Mouse (Mus musculus): ENCODE measurements around the gene Ap1s1. TPM values are rescaled to one million over a fixed set of nuclear protein-coding genes. Genes with fewer than 3 reads are reported as not detected.

The Ap1s1 gene
- polyA plus RNA-seq, 1 experiment from 2014 or later: 175 TPM

DNA sequence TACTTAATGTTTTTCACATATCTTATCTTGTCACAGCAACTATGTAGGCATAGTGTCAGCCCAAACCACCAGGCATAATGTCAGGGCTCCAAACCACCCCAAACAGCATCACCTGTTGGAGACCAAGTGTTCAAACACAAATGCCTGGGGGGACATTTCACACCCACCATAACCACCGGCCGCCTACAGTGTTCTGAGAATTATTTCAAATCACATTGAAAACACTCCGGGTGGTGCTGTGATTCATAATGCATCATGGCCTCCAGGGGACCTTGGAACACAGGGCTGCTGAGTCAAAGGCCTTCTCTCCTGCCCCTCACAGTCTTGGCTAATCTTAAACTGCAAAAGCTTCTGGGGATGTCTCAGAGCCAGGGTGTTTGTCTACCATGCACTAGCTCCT is 30.0 kb downstream of the Ap1s1 start:
- 97% methylated on average over 3 of the region's 3 CpGs for WGBS
- Histone ChIP-seq H3K36me3 (ENCODE audit: control insufficient read depth, insufficient read depth, low read length) (no peaks in the 10 kb centered on the region), H3K27ac (ENCODE audit: low read depth, low read length) (no peak overlapping the region), H3K4me3 (ENCODE audit: low read depth, low read length) (no peak overlapping the region), H3K4me1 (ENCODE audit: control insufficient read depth, insufficient read depth, low read length) (no peaks in the 10 kb centered on the region), H3K9me3 (ENCODE audit: control insufficient read depth, low read length) (no peaks in the 10 kb centered on the region), H3K4me2 (ENCODE audit: low read depth, low read length) (no peak overlapping the region), H3K27me3 (ENCODE audit: control insufficient read depth, insufficient read depth, low read length) (no peaks in the 10 kb centered on the region), H3K9ac (replicated peaks; ENCODE audit: low read depth, low read length) (no peak overlapping the region)
- ATAC-seq (ENCODE audit: low read depth): no peak

DNA sequence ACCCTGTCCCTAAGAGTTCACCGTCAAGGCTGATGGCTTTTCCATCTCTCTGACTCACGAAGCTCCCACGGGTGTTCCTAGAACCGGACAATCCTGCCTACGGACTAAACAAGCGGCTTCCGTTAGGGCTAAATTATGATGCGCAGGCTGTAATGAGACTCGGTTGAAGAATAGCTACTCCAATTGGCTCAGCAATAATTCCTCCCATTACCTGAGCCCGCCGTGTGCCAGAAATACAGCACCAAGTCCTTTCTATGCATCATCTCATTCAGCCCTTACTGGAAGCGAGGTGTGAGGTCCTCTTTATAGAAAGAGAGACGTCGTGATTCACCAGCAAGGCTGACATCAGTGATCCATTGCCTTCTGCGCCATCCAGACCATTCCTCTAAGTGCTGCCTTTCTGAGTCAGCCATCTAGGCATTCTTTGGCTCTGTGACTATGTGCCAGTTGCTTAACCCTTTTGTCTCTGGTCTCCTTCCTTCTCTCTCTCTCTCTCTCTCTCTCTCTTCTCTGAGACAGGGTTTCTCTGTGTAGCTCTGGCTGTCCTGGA is 33.5 kb downstream of the Ap1s1 start:
- Histone ChIP-seq H3K27me3 (ENCODE audit: control insufficient read depth, insufficient read depth, low read length) (no peaks in the 10 kb centered on the region), H3K27ac (ENCODE audit: low read depth, low read length) (no peak overlapping the region), H3K4me2 (ENCODE audit: low read depth, low read length) (no peak overlapping the region), H3K36me3 (ENCODE audit: control insufficient read depth, insufficient read depth, low read length) (no peaks in the 10 kb centered on the region), H3K9me3 (ENCODE audit: control insufficient read depth, low read length) (no peaks in the 10 kb centered on the region), H3K4me1 (ENCODE audit: control insufficient read depth, insufficient read depth, low read length) (no peaks in the 10 kb centered on the region), H3K4me3 (ENCODE audit: low read depth, low read length) (no peak overlapping the region), H3K9ac (replicated peaks; ENCODE audit: low read depth, low read length) (no peak overlapping the region)
- 64% methylated on average over 15 of the region's 15 CpGs for WGBS
- no peak for ATAC-seq (ENCODE audit: low read depth)

- no peak for ATAC-seq (ENCODE audit: low read depth)
- WGBS: 20% methylated on average over 3 of the region's 3 CpGs
- no peak overlapping the region for H3K9ac ChIP-seq (replicated peaks; ENCODE audit: low read depth, low read length)
- H3K9me3 ChIP-seq (ENCODE audit: control insufficient read depth, low read length): no peaks in the 10 kb centered on the region
- no peak overlapping the region for H3K4me3 ChIP-seq (ENCODE audit: low read depth, low read length)
- no peaks in the 10 kb centered on the region for H3K27me3 ChIP-seq (ENCODE audit: control insufficient read depth, insufficient read depth, low read length)
- no peaks in the 10 kb centered on the region for H3K36me3 ChIP-seq (ENCODE audit: control insufficient read depth, insufficient read depth, low read length)
- no peak overlapping the region for H3K27ac ChIP-seq (ENCODE audit: low read depth, low read length)
- H3K4me2 ChIP-seq (ENCODE audit: low read depth, low read length): no peak overlapping the region
- no peaks in the 10 kb centered on the region for H3K4me1 ChIP-seq (ENCODE audit: control insufficient read depth, insufficient read depth, low read length)
These were observed 35.9 kb downstream of the Ap1s1 start for GRCm38 (mm10) chr5:137009988-137010387.

GRCm38 (mm10) chr5:137007276-137007675 is 38.7 kb downstream of the Ap1s1 start:
- WGBS: 66% methylated on average over 8 of the region's 8 CpGs
- H3K27ac ChIP-seq (ENCODE audit: low read depth, low read length): no peak overlapping the region
- H3K4me3 ChIP-seq (ENCODE audit: low read depth, low read length): no peak overlapping the region
- H3K36me3 ChIP-seq (ENCODE audit: control insufficient read depth, insufficient read depth, low read length): no peaks in the 10 kb centered on the region
- H3K9me3 ChIP-seq (ENCODE audit: control insufficient read depth, low read length): no peaks in the 10 kb centered on the region
- no peaks in the 10 kb centered on the region for H3K4me1 ChIP-seq (ENCODE audit: control insufficient read depth, insufficient read depth, low read length)
- H3K9ac ChIP-seq (replicated peaks; ENCODE audit: low read depth, low read length): no peak overlapping the region
- no peak overlapping the region for H3K4me2 ChIP-seq (ENCODE audit: low read depth, low read length)
- H3K27me3 ChIP-seq (ENCODE audit: control insufficient read depth, insufficient read depth, low read length): no peaks in the 10 kb centered on the region
- ATAC-seq (ENCODE audit: low read depth): no peak

GRCm38 (mm10) chr5:137000612-137001011 is 45.3 kb downstream of the Ap1s1 start:
- H3K4me1 ChIP-seq (ENCODE audit: control insufficient read depth, insufficient read depth, low read length): no peaks in the 10 kb centered on the region
- no peak overlapping the region for H3K9ac ChIP-seq (replicated peaks; ENCODE audit: low read depth, low read length)
- 95% methylated on average over 2 of the region's 2 CpGs for WGBS
- no peaks in the 10 kb centered on the region for H3K27me3 ChIP-seq (ENCODE audit: control insufficient read depth, insufficient read depth, low read length)
- no peaks in the 10 kb centered on the region for H3K9me3 ChIP-seq (ENCODE audit: control insufficient read depth, low read length)
- no peak overlapping the region for H3K4me2 ChIP-seq (ENCODE audit: low read depth, low read length)
- H3K4me3 ChIP-seq (ENCODE audit: low read depth, low read length): no peak overlapping the region
- H3K36me3 ChIP-seq (ENCODE audit: control insufficient read depth, insufficient read depth, low read length): no peaks in the 10 kb centered on the region
- H3K27ac ChIP-seq (ENCODE audit: low read depth, low read length): no peak overlapping the region
- ATAC-seq (ENCODE audit: low read depth): no peak

DNA sequence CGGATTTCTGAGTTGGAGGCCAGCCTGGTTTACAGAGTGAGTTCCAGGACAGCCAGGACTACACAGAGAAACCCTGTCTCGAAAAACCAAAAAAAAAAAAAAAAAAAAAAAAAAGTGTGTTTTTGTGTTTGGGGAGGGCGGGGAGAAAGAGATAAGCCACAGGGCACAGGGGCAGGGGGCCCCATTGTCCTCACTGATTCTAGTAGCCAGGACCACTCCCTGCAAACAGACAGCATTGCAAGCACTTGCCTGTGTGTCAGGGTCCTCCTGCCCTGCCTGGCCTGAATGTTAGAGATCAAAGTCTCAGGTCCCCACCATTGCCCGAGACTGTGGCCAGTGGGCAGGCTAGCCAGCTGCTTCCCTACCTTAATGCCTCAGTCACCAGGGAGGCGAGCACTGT is 46.5 kb downstream of the Ap1s1 start:
- 82% methylated on average over 4 of the region's 5 CpGs for WGBS

DNA sequence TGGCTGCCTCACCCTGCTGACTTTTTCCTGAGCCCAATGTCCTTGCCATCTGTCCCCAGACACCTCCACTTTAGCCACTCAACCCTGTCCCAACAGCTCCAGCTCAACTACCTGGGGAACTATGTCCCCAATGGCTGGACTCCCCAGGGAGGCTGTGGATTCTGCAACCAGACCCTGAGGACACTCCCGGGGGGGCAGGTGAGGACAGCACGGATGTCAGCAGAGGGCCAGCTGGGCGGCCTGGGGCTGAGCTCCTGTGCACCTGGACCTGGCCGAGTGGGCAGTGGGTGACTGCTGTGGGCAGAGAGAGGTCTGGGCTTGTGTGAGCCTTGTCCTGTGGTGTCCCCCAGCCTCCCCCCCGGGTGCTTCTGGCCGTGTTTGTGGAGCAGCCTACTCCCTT is 56.1 kb downstream of the Ap1s1 start:
- H3K4me2 ChIP-seq (ENCODE audit: low read depth, low read length): no peak overlapping the region
- H3K9ac ChIP-seq (replicated peaks; ENCODE audit: low read depth, low read length): no peak overlapping the region
- H3K27ac ChIP-seq (ENCODE audit: low read depth, low read length): no peak overlapping the region
- ATAC-seq (ENCODE audit: low read depth): no peak
- no peaks in the 10 kb centered on the region for H3K9me3 ChIP-seq (ENCODE audit: control insufficient read depth, low read length)
- WGBS: 92% methylated on average over 6 of the region's 6 CpGs
- peaks cover 10% of the 10 kb centered on the region for H3K4me1 ChIP-seq (ENCODE audit: control insufficient read depth, insufficient read depth, low read length)
- peaks cover 47% of the 10 kb centered on the region for H3K36me3 ChIP-seq (ENCODE audit: control insufficient read depth, insufficient read depth, low read length)
- H3K4me3 ChIP-seq (ENCODE audit: low read depth, low read length): no peak overlapping the region
- no peaks in the 10 kb centered on the region for H3K27me3 ChIP-seq (ENCODE audit: control insufficient read depth, insufficient read depth, low read length)

More for the DNA sequence above, 46.5 kb downstream of the Ap1s1 start:
- Histone ChIP-seq H3K4me1 (ENCODE audit: control insufficient read depth, insufficient read depth, low read length) (no peaks in the 10 kb centered on the region), H3K27ac (ENCODE audit: low read depth, low read length) (no peak overlapping the region), H3K4me3 (ENCODE audit: low read depth, low read length) (no peak overlapping the region), H3K27me3 (ENCODE audit: control insufficient read depth, insufficient read depth, low read length) (no peaks in the 10 kb centered on the region), H3K4me2 (ENCODE audit: low read depth, low read length) (no peak overlapping the region), H3K36me3 (ENCODE audit: control insufficient read depth, insufficient read depth, low read length) (peaks cover 5% of the 10 kb centered on the region), H3K9me3 (ENCODE audit: control insufficient read depth, low read length) (no peaks in the 10 kb centered on the region), H3K9ac (replicated peaks; ENCODE audit: low read depth, low read length) (no peak overlapping the region)
- ATAC-seq (ENCODE audit: low read depth): no peak

- no peak overlapping the region for H3K27ac ChIP-seq (ENCODE audit: low read depth, low read length)
- H3K9me3 ChIP-seq (ENCODE audit: control insufficient read depth, low read length): no peaks in the 10 kb centered on the region
- WGBS: 62% methylated on average over 7 of the region's 7 CpGs
- peaks cover 36% of the 10 kb centered on the region for H3K36me3 ChIP-seq (ENCODE audit: control insufficient read depth, insufficient read depth, low read length)
- H3K4me2 ChIP-seq (ENCODE audit: low read depth, low read length): peak overlapping the region; percentile 58
- ATAC-seq (ENCODE audit: low read depth): no peak
- peak overlapping the region; percentile 87 for H3K4me3 ChIP-seq (ENCODE audit: low read depth, low read length)
- H3K9ac ChIP-seq (replicated peaks; ENCODE audit: low read depth, low read length): peak overlapping the region; percentile 99; the same call in 1 of the 2 replicates
- H3K27me3 ChIP-seq (ENCODE audit: control insufficient read depth, insufficient read depth, low read length): no peaks in the 10 kb centered on the region
- H3K4me1 ChIP-seq (ENCODE audit: control insufficient read depth, insufficient read depth, low read length): peaks cover 10% of the 10 kb centered on the region
These were observed 57.5 kb downstream of the Ap1s1 start for GRCm38 (mm10) chr5:136988420-136988819.

- Histone ChIP-seq H3K9ac (replicated peaks; ENCODE audit: low read depth, low read length) (peak within 1 kb of the TSS; percentile 99), H3K4me2 (ENCODE audit: low read depth, low read length) (peak within 1 kb of the TSS; percentile 58), H3K36me3 (ENCODE audit: control insufficient read depth, insufficient read depth, low read length) (peaks cover 31% of the 10 kb centered on the region), H3K9me3 (ENCODE audit: control insufficient read depth, low read length) (no peaks in the 10 kb centered on the region), H3K27me3 (ENCODE audit: control insufficient read depth, insufficient read depth, low read length) (no peaks in the 10 kb centered on the region), H3K27ac (ENCODE audit: low read depth, low read length) (peak within 1 kb of the TSS; percentile 94), H3K4me1 (ENCODE audit: control insufficient read depth, insufficient read depth, low read length) (peaks cover 10% of the 10 kb centered on the region), H3K4me3 (ENCODE audit: low read depth, low read length) (peak within 1 kb of the TSS; percentile 87)
- ATAC-seq (ENCODE audit: low read depth): peak; percentile 6; the same call in 1 of the 2 replicates
- under 1% methylated on average over 12 of the region's 12 CpGs for WGBS
These were observed 58.0 kb downstream of the Ap1s1 start, which contains the start of gene Znhit1 for GRCm38 (mm10) chr5:136987934-136988271. Znhit1 (minus strand) TSS chr5:136988021.

Measured in neural tube, embryonic 14.5 days (tissue).